Mouse (Mus musculus) cerebellum, adult 11-12 months (tissue): ENCODE results near the gene Lsg1.
A peak's percentile ranks its signal among the peaks of the same experiment; 100 is the strongest.

Experiments used
- DNase-seq: peaks from one replicate; pipeline ENCODE4 v3.0.0; 2022

The Lsg1 gene

GRCm38 (mm10) chr16:30600431-30601045 lies 13.1 kb upstream of the Lsg1 start:
- DNase-seq = peak; percentile 70

GRCm38 (mm10) chr16:30599491-30600268 lies 12.3 kb upstream of the Lsg1 start, which contains the start of gene Fam43a:
Fam43a (plus strand) TSS chr16:30599723.
- DNase-seq = peak; percentile 93

GRCm38 (mm10) chr16:30596959-30597681 lies 9.7 kb upstream of the Lsg1 start:
- DNase-seq = peak; percentile 84

- no peak for DNase-seq
Measured at GRCm38 (mm10) chr16:30595835-30596557, 8.6 kb upstream of the Lsg1 start.

GRCm38 (mm10) chr16:30595356-30595755 lies 8.0 kb upstream of the Lsg1 start:
- no peak for DNase-seq

- no peak for DNase-seq
Measured at GRCm38 (mm10) chr16:30591990-30592389, 4.6 kb upstream of the Lsg1 start.

- no peak for DNase-seq
Measured at GRCm38 (mm10) chr16:30590264-30591209, 3.1 kb upstream of the Lsg1 start.

GRCm38 (mm10) chr16:30586935-30587493 lies 378 bp downstream of the Lsg1 start:
- no peak for DNase-seq

GRCm38 (mm10) chr16:30580765-30581164 lies 6.6 kb downstream of the Lsg1 start:
- no peak for DNase-seq

GRCm38 (mm10) chr16:30576392-30576791 lies 11.0 kb downstream of the Lsg1 start:
- no peak for DNase-seq

GRCm38 (mm10) chr16:30575815-30576214 lies 11.6 kb downstream of the Lsg1 start:
- no peak for DNase-seq

GRCm38 (mm10) chr16:30572239-30572638 lies 15.2 kb downstream of the Lsg1 start:
- no peak for DNase-seq

- DNase-seq = no peak
Measured at GRCm38 (mm10) chr16:30571378-30571777, 16.0 kb downstream of the Lsg1 start.

GRCm38 (mm10) chr16:30570173-30570572 lies 17.2 kb downstream of the Lsg1 start:
- DNase-seq = no peak

- no peak for DNase-seq
Measured at GRCm38 (mm10) chr16:30565631-30566030, 21.8 kb downstream of the Lsg1 start.

- no peak for DNase-seq
Measured at GRCm38 (mm10) chr16:30560601-30561000, 26.8 kb downstream of the Lsg1 start.

- no peak for DNase-seq
Measured at GRCm38 (mm10) chr16:30559312-30559992, 27.9 kb downstream of the Lsg1 start.

- no peak for DNase-seq
Measured at GRCm38 (mm10) chr16:30554109-30554508, 33.3 kb downstream of the Lsg1 start.

- DNase-seq = peak; percentile 56
Measured at GRCm38 (mm10) chr16:30552621-30553338, 34.6 kb downstream of the Lsg1 start.

- DNase-seq = no peak
Measured at GRCm38 (mm10) chr16:30550748-30551192, 36.6 kb downstream of the Lsg1 start, which contains the start of gene Tmem44. Tmem44 (minus strand) TSS chr16:30550842.
